ENCODE assay signal across 8 mouse cellular contexts in the genomic region with DNA sequence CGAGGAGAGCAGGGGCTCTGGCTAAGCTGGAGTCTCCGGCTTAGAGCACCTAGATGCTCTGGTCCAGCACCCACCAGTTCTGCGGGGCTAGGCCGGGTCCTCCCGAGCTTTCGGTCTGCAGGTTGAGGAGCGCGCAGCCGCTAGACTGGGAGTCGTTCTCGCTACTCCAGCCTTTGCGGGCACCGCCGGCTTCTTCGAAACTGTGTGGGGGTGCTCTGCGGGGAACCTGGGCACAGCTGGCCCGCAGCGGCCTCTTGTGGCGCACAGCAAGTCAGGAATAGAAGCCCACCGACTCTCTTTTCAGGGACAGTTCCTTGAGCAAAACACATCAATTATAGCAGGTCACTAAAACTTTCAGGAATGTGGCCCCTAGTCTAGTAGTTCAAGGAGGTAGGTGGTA. TPM values are rescaled to one million over a fixed set of nuclear protein-coding genes. Genes with fewer than 3 reads are reported as not detected.
A peak's percentile ranks its signal among the peaks of the same experiment; 100 is the strongest.
DNase-seq lines count a peak whose midpoint lies in the region; ATAC-seq and TF ChIP-seq lines count a peak whose summit lies in the region.

No protein-coding gene starts in this region.

- H3K4me1 ChIP-seq in CH12.LX (ENCODE audit: control insufficient read depth in 1 of 2, insufficient read depth in 2 of 2): peaks cover under 1 to 13% of the 10 kb centered on the region in 2 experiments
- peaks cover 10% of the 10 kb centered on the region for H3K4me1 ChIP-seq in forebrain, embryonic 14.5 days (ENCODE audit: control insufficient read depth, insufficient read depth, low read length)
- 0 out of 2 replicates have a peak, but pooled peaks cover 5% of the 10 kb centered on the region for H3K4me1 ChIP-seq in kidney, postnatal 0 days (replicated peaks; ENCODE audit: insufficient read depth, low read length)

- WGBS in forebrain, embryonic 14.5 days: under 1% methylated on average over 20 of the region's 20 CpGs
- WGBS in kidney, postnatal 0 days: 1% methylated on average over 20 of the region's 20 CpGs

- no peak overlapping the region for H3K4me3 ChIP-seq in CH12.LX (replicated peaks in 1 of 3; ENCODE audit: low read depth in 2 of 3, low read length in 2 of 3, poor library complexity in 1 of 3)
- peak overlapping the region; percentile 22 for H3K4me3 ChIP-seq in forebrain, embryonic 14.5 days (ENCODE audit: low read depth, low read length)
- peak overlapping the region; percentile 29 for H3K4me3 ChIP-seq in kidney, postnatal 0 days (replicated peaks; ENCODE audit: low read depth, low read length)

- TF ChIP-seq POLR2A in CH12.LX (IDR thresholded peaks at IDR 0.05; ENCODE audit: low read depth, low read length): no peak

- no peaks in the 10 kb centered on the region for H3K9me3 ChIP-seq in CH12.LX (replicated peaks; ENCODE audit: low read length)
- H3K9me3 ChIP-seq in forebrain, embryonic 14.5 days (replicated peaks; ENCODE audit: control insufficient read depth, low read length): no peaks in the 10 kb centered on the region
- no peaks in the 10 kb centered on the region for H3K9me3 ChIP-seq in kidney, postnatal 0 days (replicated peaks; ENCODE audit: low read length)

- peak overlapping the region; percentile 52 for H3K4me2 ChIP-seq in CH12.LX (ENCODE audit: insufficient read depth, low read depth, poor library complexity, severe bottlenecking)
- H3K4me2 ChIP-seq in forebrain, embryonic 14.5 days (ENCODE audit: low read length): peak overlapping the region; percentile 50
- peak overlapping the region; percentile 63 for H3K4me2 ChIP-seq in kidney, postnatal 0 days (ENCODE audit: low read length)

- TF ChIP-seq CTCF in CH12.LX (conservative IDR thresholded peaks at IDR 0.05 in 1 of 2, IDR thresholded peaks at IDR 0.05 in 1 of 2; ENCODE audit: low read depth in 2 of 2, low read length in 2 of 2): peak in 1 of 2 experiments; percentile 61; a peak in 2 of 4 replicates
- TF ChIP-seq CTCF in kidney, postnatal 0 days (IDR thresholded peaks at IDR 0.05; ENCODE audit: low read depth): peak; percentile 69

- H3K27me3 ChIP-seq in CH12.LX (replicated peaks): peaks cover 7% of the 10 kb centered on the region
- peaks cover 49% of the 10 kb centered on the region for H3K27me3 ChIP-seq in forebrain, embryonic 14.5 days (replicated peaks; ENCODE audit: control insufficient read depth, insufficient read depth, low read length)
- peaks cover 33% of the 10 kb centered on the region; the same call in 1 of the 2 replicates for H3K27me3 ChIP-seq in kidney, postnatal 0 days (ENCODE audit: insufficient read depth, low read length)

- H3K27ac ChIP-seq in CH12.LX (ENCODE audit: insufficient read depth, low read depth): no peak overlapping the region
- no peak overlapping the region for H3K27ac ChIP-seq in forebrain, embryonic 14.5 days (ENCODE audit: low read depth, low read length)
- H3K27ac ChIP-seq in kidney, postnatal 0 days: no peak overlapping the region

- DNase-seq in frontal cortex, postnatal 14 days (ENCODE audit: low spot score in 2 of 2): no peak
- DNase-seq in CH12.LX (ENCODE audit: extremely low read depth) (no peak), adipocyte (ENCODE audit: low spot score) (no peak)
- DNase-seq in forebrain, embryonic 14.5 days (ENCODE audit: low spot score): peak; percentile 71
- DNase-seq in kidney, postnatal 0 days (ENCODE audit: low spot score): peak; percentile 74
- peak; percentile 69 for DNase-seq in naive thymus-derived CD4-positive, alpha-beta T cell, adult 2 months (ENCODE audit: low read depth)
- DNase-seq in gastrocnemius, postnatal 25 days: no peak

- no peak for TF ChIP-seq EP300 in CH12.LX (IDR thresholded peaks at IDR 0.05; ENCODE audit: low read length)

- peak; percentile 31 for TF ChIP-seq RAD21 in CH12.LX (IDR thresholded peaks at IDR 0.05; ENCODE audit: low read depth, low read length)

- dilution Hi-C loops in CH12.LX (cut with MboI; ENCODE audit: extremely low pct_ligation_motif_present, extremely low pct_unique_long_range_greater_than_20kb, low sequenced_read_pairs): no loop called here

- peak; percentile 60 for ATAC-seq in frontal cortex, adult (ENCODE audit: low TSS enrichment)
- ATAC-seq in forebrain, embryonic 14.5 days: peak; percentile 24; the same call in 1 of the 2 replicates
- no peak for ATAC-seq in kidney, postnatal 0 days (replicated peaks; ENCODE audit: low FRiP score, low read depth)

- 0 out of 2 replicates have a peak overlapping the region, but pooled peaks have one; percentile 1 for H3K9ac ChIP-seq in CH12.LX (ENCODE audit: insufficient read depth, low read depth)
- peak overlapping the region; percentile 29; the same call in 1 of the 2 replicates for H3K9ac ChIP-seq in forebrain, embryonic 14.5 days (ENCODE audit: low read length)
- no peak overlapping the region for H3K9ac ChIP-seq in kidney, postnatal 0 days (ENCODE audit: low read depth, low read length)

- in situ Hi-C loops in CH12.LX (cut with MboI; ENCODE audit: low pct_ligation_motif_present, low pct_unique_long_range_greater_than_20kb, low sequenced_read_pairs): no loop called here

- no peaks in the 10 kb centered on the region for H3K79me2 ChIP-seq in CH12.LX (replicated peaks; ENCODE audit: control insufficient read depth, extremely low read depth, insufficient read depth, poor library complexity, severe bottlenecking)

- no peaks in the 10 kb centered on the region for H3K36me3 ChIP-seq in CH12.LX (replicated peaks in 1 of 2; ENCODE audit: control insufficient read depth in 1 of 2, insufficient read depth in 1 of 2, low read length in 1 of 2)
- H3K36me3 ChIP-seq in forebrain, embryonic 14.5 days (ENCODE audit: control insufficient read depth, insufficient read depth, low read length): no peaks in the 10 kb centered on the region
- no peaks in the 10 kb centered on the region for H3K36me3 ChIP-seq in kidney, postnatal 0 days (ENCODE audit: insufficient read depth, low read length)

TF ChIP-seq in CH12.LX, 34 proteins besides CTCF, POLR2A, EP300 and RAD21:
- no peak for TF ChIP-seq ZC3H11A (IDR thresholded peaks at IDR 0.05; ENCODE audit: low read depth, low read length)
- no peak for TF ChIP-seq UBTF (IDR thresholded peaks at IDR 0.05; ENCODE audit: low read depth, low read length)
- peak; percentile 34; the same call in 1 of the 2 replicates for TF ChIP-seq SMC3 (IDR thresholded peaks at IDR 0.05; ENCODE audit: low read depth, low read length)

RNA-seq across cellular contexts. Expression of a gene that starts 3.5 kb away (rescaled TPM):
- 4.2 and 6.4 TPM in 2 replicates for total RNA-seq in CH12.LX (2012; rRNA removed)
- 2.1 and 2.7 TPM in 2 replicates for total RNA-seq in CH12.LX (2014; rRNA removed)
- 6.4 and 6.5 TPM in 2 replicates for polyA plus RNA-seq in CH12.LX (2012; ENCODE audit: insufficient read length, low read depth)
- 0.62 and 0.69 TPM in 2 replicates for polyA plus RNA-seq in forebrain, embryonic 14.5 days (2014; fragmentation: Nextera tagmentation; extraction: Ambion mirVana)
- 4.8 and 7.7 TPM in 2 replicates for polyA plus RNA-seq in kidney, postnatal 0 days (2015; fragmentation: Nextera tagmentation; extraction: Ambion mirVana)
- total RNA-seq in gastrocnemius, postnatal 25 days (2021): 10 to 100 TPM; 34.3 to 40.8 TPM

RNA-seq across cellular contexts. Expression of a gene that starts 4.3 kb away (rescaled TPM):
- total RNA-seq in CH12.LX (2012; rRNA removed): 0.04 and 0.08 TPM in 2 replicates
- total RNA-seq in CH12.LX (2014; rRNA removed): not detected in 2 replicates
- polyA plus RNA-seq in CH12.LX (2012; ENCODE audit: insufficient read length, low read depth): 0.07 and 0.16 TPM in 2 replicates
- polyA plus RNA-seq in forebrain, embryonic 14.5 days (2014; fragmentation: Nextera tagmentation; extraction: Ambion mirVana): 0.05 and 0.06 TPM in 2 replicates
- polyA plus RNA-seq in kidney, postnatal 0 days (2015; fragmentation: Nextera tagmentation; extraction: Ambion mirVana): 0.07 and 0.10 TPM in 2 replicates
- total RNA-seq in gastrocnemius, postnatal 25 days (2021): 1 to 10 TPM; 4.0 to 4.6 TPM

RNA-seq across cellular contexts. Expression of a gene that starts 10.8 kb away (rescaled TPM):
- total RNA-seq in CH12.LX (2012; rRNA removed) (6.2 and 8.3 TPM in 2 replicates), CH12.LX (2014; rRNA removed) (1.2 and 1.4 TPM in 2 replicates)
- polyA plus RNA-seq in CH12.LX (2012; ENCODE audit: insufficient read length, low read depth): 7.9 and 8.0 TPM in 2 replicates
- polyA plus RNA-seq in forebrain, embryonic 14.5 days (2014; fragmentation: Nextera tagmentation; extraction: Ambion mirVana): 53.3 and 62.4 TPM in 2 replicates
- polyA plus RNA-seq in kidney, postnatal 0 days (2015; fragmentation: Nextera tagmentation; extraction: Ambion mirVana): 119 and 128 TPM in 2 replicates
- 10 to 100 TPM; 44.8 to 66.5 TPM for total RNA-seq in gastrocnemius, postnatal 25 days (2021)

RNA-seq across cellular contexts. Expression of a gene that starts 41.0 kb away (rescaled TPM):
- total RNA-seq in CH12.LX (2012; rRNA removed) (15.2 and 18.4 TPM in 2 replicates), CH12.LX (2014; rRNA removed) (7.2 and 7.9 TPM in 2 replicates)
- 28.0 and 31.9 TPM in 2 replicates for polyA plus RNA-seq in CH12.LX (2012; ENCODE audit: insufficient read length, low read depth)
- polyA plus RNA-seq in forebrain, embryonic 14.5 days (2014; fragmentation: Nextera tagmentation; extraction: Ambion mirVana): 4.7 and 4.9 TPM in 2 replicates
- polyA plus RNA-seq in kidney, postnatal 0 days (2015; fragmentation: Nextera tagmentation; extraction: Ambion mirVana): 38.4 and 42.6 TPM in 2 replicates
- total RNA-seq in gastrocnemius, postnatal 25 days (2021): 1 to 10 TPM; 1.4 to 1.7 TPM

Comparison
In these comparisons a context has a peak if more than half of its experiments do, and no peak if none do; other contexts are left out.
1. DNase-seq: peak in forebrain, embryonic 14.5 days (single experiment), kidney, postnatal 0 days (single experiment) and naive thymus-derived CD4-positive, alpha-beta T cell, adult 2 months (single experiment); none in frontal cortex, postnatal 14 days (0 of 2), CH12.LX (single experiment), adipocyte (single experiment) and gastrocnemius, postnatal 25 days (single experiment).
2. H3K4me3 ChIP-seq: peak in forebrain, embryonic 14.5 days (single experiment) and kidney, postnatal 0 days (single experiment); none in CH12.LX (0 of 3).
3. Peak in every context shown above with its lines, with median percentiles within 50 percentile points of each other: H3K4me2 ChIP-seq.